Mouse (Mus musculus) brain, embryonic 14.5 days (tissue): ENCODE data around the gene Btbd9.

Experiments
- CTCF ChIP-seq: fragments of 200-500 bp; IDR thresholded peaks from 2 replicates; pipeline ENCODE4 v1.5.1; 2012; ENCODE audit warnings: inconsistent platforms, mild to moderate bottlenecking, moderate library complexity, borderline replicate concordance; ENCODE audit not compliant: insufficient read depth, insufficient read length; ENCODE audit errors: extremely low read depth
- POLR2A ChIP-seq: fragments of 200-500 bp; IDR thresholded peaks from 2 replicates; pipeline ENCODE4 v1.6.1; 2012; ENCODE audit warnings: mild to moderate bottlenecking, inconsistent platforms, borderline replicate concordance; ENCODE audit not compliant: poor library complexity, insufficient read depth, insufficient read length, severe bottlenecking; ENCODE audit errors: extremely low read depth

- TF ChIP-seq POLR2A (no peak), CTCF (no peak)
Observed at GRCm38 (mm10) chr17:30580781-30581180, 4.5 kb upstream of the Btbd9 start.
